11 mouse cellular contexts compared by ENCODE assay signal in genomic region chr6:92071121-92071839, GRCm38 (mm10). TPM values are rescaled to one million over a fixed set of nuclear protein-coding genes. Genes with fewer than 3 reads are reported as not detected.
A peak's percentile ranks its signal among the peaks of the same experiment; 100 is the strongest.
DNase-seq lines count a peak whose midpoint lies in the region; ATAC-seq and TF ChIP-seq lines count a peak whose summit lies in the region.
"Had no signal": no experiment of that assay in that cellular context is flagged by ENCODE, and none has a peak within 500 bp of the region (broad histone marks: within the 10 kb centered on the region; RNA-seq: fewer than 3 reads in every experiment).

No protein-coding gene starts in this region.

- no peaks in the 10 kb centered on the region for H3K4me1 ChIP-seq in embryonic fibroblast, embryonic 13.5 days (ENCODE audit: control insufficient read depth, insufficient read depth, low read length)
- H3K4me1 ChIP-seq: forebrain, embryonic 15.5 days had no signal

- peak; percentile 60 for TF ChIP-seq CTCF in gastrocnemius, adult 2 months (IDR thresholded peaks at IDR 0.05)
- peak; percentile 4; the same call in 1 of the 2 replicates for TF ChIP-seq CTCF in embryonic fibroblast, embryonic 13.5 days (IDR thresholded peaks at IDR 0.05; ENCODE audit: borderline replicate concordance, insufficient read depth, low read length)

- H3K4me3 ChIP-seq in gastrocnemius, adult 2 months = no peak overlapping the region
- no peak overlapping the region for H3K4me3 ChIP-seq in embryonic fibroblast, embryonic 13.5 days (ENCODE audit: insufficient read depth, low read length)
- H3K4me3 ChIP-seq: forebrain, embryonic 15.5 days had no signal

- H3K27ac ChIP-seq in gastrocnemius, adult 2 months = peak overlapping the region; percentile 57
- H3K27ac ChIP-seq in embryonic fibroblast, embryonic 13.5 days (ENCODE audit: insufficient read depth, low read length) = no peak overlapping the region
- H3K27ac ChIP-seq: forebrain, embryonic 15.5 days had no signal

- no peak for ATAC-seq in erythroblast, adult 5-6 weeks (replicated peaks; ENCODE audit: low FRiP score, poor library complexity, severe bottlenecking)
- ATAC-seq: forebrain, embryonic 15.5 days; inflammation-experienced regulatory T-cells, adult 6 months had no signal

- TF ChIP-seq POLR2A in embryonic fibroblast, embryonic 13.5 days (IDR thresholded peaks at IDR 0.05; ENCODE audit: low read depth, low read length) = no peak

- intact Hi-C loops in gastrocnemius, adult 2 months (cut with DNase I) = no loop called here

- peak; percentile 79 for DNase-seq in gastrocnemius, adult 2 months
- no peak for DNase-seq in gastrocnemius, postnatal 4 days (ENCODE audit: low spot score in 2 of 2)
- DNase-seq in 3T3-L1 (ENCODE audit: low read depth, low spot score) = peak; percentile 18
- DNase-seq in kidney, postnatal 4 days = peak; percentile 43 to 68
- DNase-seq in right cerebral cortex, postnatal 10 days (ENCODE audit: low spot score in 2 of 2) = no peak
- DNase-seq in frontal cortex, postnatal 14 days (ENCODE audit: low spot score in 2 of 2) = no peak
- DNase-seq: right cerebral cortex, postnatal 14 days had no signal

RNA-seq across cellular contexts. Expression of gene Nr2c2, which starts 19.9 kb away (rescaled TPM):
- 10 to 100 TPM; 21.1 to 23.0 TPM for total RNA-seq in gastrocnemius, adult 2 months (2021)
- 10 to 100 TPM; 38.0 to 41.3 TPM for total RNA-seq in gastrocnemius, postnatal 4 days (2021)
- 34.5 and 45.1 TPM in 2 replicates for polyA plus RNA-seq in embryonic fibroblast, embryonic 13.5 days (2011; ENCODE audit: insufficient read length, low read depth, missing spikeins)
- 15.2 and 17.1 TPM in 2 replicates for total RNA-seq in erythroblast, adult 5-6 weeks (2015; ENCODE audit: low replicate concordance)
- 19.3 and 25.2 TPM in 2 replicates for total RNA-seq in erythroblast, adult 5-6 weeks (2017; ENCODE audit: low replicate concordance)

Comparison
In these comparisons a context has a peak if more than half of its experiments do, and no peak if none do; other contexts are left out.
1. DNase-seq: peak in gastrocnemius, adult 2 months (single experiment), 3T3-L1 (single experiment) and kidney, postnatal 4 days (2 of 2); none in gastrocnemius, postnatal 4 days (0 of 2), right cerebral cortex, postnatal 10 days (0 of 2) and frontal cortex, postnatal 14 days (0 of 2).